Mouse (Mus musculus) hindbrain, embryonic 13.5 days (tissue): ENCODE measurements around the gene Yes1. TPM values are rescaled to one million over a fixed set of nuclear protein-coding genes. Genes with fewer than 3 reads are reported as not detected.
"Not testable (repeated sequence)": the region's sequence is repeated elsewhere in the genome, so short reads cannot be mapped to it uniquely, and the experiment has no call there.

Experiments
- ATAC-seq: fragments of 200-750 bp; cut with Nextera tagmentation; 2 replicates; pipeline ENCODE4 v1.8.0; 2017; ENCODE audit warnings: moderate TSS enrichment; ENCODE audit not compliant: low FRiP score
- H3K27ac ChIP-seq: fragments of 300-500 bp; sonication (generic); 2 replicates; pipeline ENCODE4 v1.5.1; 2015; ENCODE audit warnings: inconsistent platforms, mild to moderate bottlenecking, moderate library complexity
- H3K27me3 ChIP-seq: fragments of 300-500 bp; sonication (generic); 2 replicates; pipeline ENCODE4 v1.6.1; 2015; ENCODE audit warnings: mild to moderate bottlenecking, inconsistent platforms
- H3K36me3 ChIP-seq: fragments of 300-500 bp; sonication (generic); 2 replicates; pipeline ENCODE4 v1.6.1; 2015; ENCODE audit warnings: mild to moderate bottlenecking, inconsistent platforms
- H3K4me1 ChIP-seq: fragments of 300-500 bp; sonication (generic); replicated peaks from 2 replicates; pipeline ENCODE4 v1.6.1; 2015; ENCODE audit warnings: inconsistent platforms
- H3K4me2 ChIP-seq: fragments of 300-500 bp; sonication (generic); 2 replicates; pipeline ENCODE4 v1.6.1; 2015; ENCODE audit warnings: inconsistent platforms, mild to moderate bottlenecking, moderate library complexity
- H3K4me3 ChIP-seq: fragments of 300-500 bp; sonication (generic); 2 replicates; pipeline ENCODE4 v1.5.1; 2015; ENCODE audit warnings: mild to moderate bottlenecking, inconsistent platforms
- H3K9ac ChIP-seq: fragments of 300-500 bp; sonication (generic); 2 replicates; pipeline ENCODE4 v1.6.1; 2015; ENCODE audit warnings: mild to moderate bottlenecking, inconsistent platforms
- H3K9me3 ChIP-seq: fragments of 300-500 bp; sonication (generic); 2 replicates; pipeline ENCODE4 v1.6.1; 2016; ENCODE audit warnings: inconsistent platforms
- WGBS: fragments of 180-500 bp; shearing (Covaris S2); methylation state at CpG from one replicate; pipeline ENCODE4 v1.1.7; 2015; 5-methylcytosine and 5-hydroxymethylcytosine counted together
- polyA plus RNA-seq: library from polyadenylated mRNA; unstranded; fragments of >200 nt; fragmentation: Nextera tagmentation; extraction: Ambion mirVana; gene quantifications from 2 replicates; pipeline ENCODE4 v1.2.1, GENCODE M21; 2015

Yes1 gene
- polyA plus RNA-seq, 1 experiment from 2014 or later = 22.6 TPM

DNA sequence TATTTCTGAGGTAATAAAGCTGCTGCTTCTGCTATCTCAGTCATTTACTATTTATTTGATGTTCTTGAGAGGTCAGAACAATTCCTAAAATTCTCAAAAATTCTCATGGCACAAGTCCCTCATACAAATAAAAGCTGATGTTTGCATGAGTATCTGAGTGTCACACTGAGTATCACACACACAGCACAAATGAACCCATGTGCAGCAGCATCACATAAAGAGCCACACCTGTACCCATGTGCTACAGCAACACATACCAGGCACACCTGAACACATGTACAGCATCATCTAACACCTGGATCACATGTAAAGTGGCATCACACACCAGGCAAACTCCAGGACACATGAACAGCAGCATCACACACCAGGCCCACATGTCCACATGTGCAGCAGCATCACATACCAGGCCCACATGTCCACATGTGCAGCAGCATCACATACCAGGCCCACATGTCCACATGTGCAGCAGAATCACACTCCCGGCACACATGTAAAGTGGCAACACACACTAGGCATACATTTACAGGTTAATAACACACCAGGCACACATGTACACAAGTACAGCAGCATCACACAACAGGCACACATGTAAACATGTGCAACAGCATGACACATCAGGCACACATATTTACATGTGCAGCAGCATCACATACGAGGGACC, 102.2 kb downstream of the Yes1 start:
- H3K4me1 ChIP-seq = peaks cover 13% of the 10 kb centered on the region
- H3K9ac ChIP-seq = peak overlapping the region; percentile 78
- 28% methylated on average over 2 of the region's 2 CpGs for WGBS
- no peaks in the 10 kb centered on the region for H3K27me3 ChIP-seq
- peak overlapping the region; percentile 86 for H3K4me2 ChIP-seq
- no peak; the same call in 1 of the 2 replicates for ATAC-seq
- H3K27ac ChIP-seq = peak overlapping the region; percentile 87
- H3K9me3 ChIP-seq = no peaks in the 10 kb centered on the region
- no peaks in the 10 kb centered on the region for H3K36me3 ChIP-seq
- H3K4me3 ChIP-seq = peak overlapping the region; percentile 72

DNA sequence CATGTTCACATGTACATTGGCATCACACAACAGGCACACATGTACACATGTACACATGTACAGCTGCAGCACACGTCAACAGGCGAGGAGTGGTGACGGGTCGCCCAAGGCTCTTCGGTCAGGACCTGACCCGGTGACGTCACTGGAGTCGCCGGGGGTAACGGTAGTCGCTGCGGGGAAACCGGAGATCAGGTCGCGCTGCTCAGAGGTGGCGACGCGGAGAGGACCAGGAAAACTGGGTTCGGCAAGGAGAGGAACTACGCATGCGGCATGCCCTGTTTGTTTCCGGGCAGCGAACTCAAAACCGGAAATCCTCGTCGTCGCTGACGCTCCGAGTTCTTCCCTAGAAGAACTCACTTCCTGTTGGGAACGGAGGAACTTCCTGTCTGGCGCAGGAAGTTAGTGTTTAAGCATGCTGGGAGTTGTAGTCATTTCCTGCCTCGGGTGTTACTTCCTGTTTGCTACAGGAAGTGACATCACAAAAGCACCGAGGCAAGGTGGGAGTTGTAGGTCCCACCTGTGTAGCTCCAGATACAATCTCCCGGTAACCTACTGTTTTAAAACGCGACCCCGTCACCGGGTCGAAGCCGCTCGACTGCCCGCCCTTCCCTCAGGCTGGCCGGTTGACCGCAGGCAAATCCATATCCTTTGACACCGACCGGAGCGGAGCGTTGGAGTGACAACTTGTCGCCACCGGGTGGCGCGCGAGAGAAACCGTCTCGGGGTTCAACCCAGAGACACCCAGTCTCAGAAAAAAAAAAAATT, 102.9 kb downstream of the Yes1 start:
- peak overlapping the region; percentile 86 for H3K4me2 ChIP-seq
- peaks cover 13% of the 10 kb centered on the region for H3K4me1 ChIP-seq
- no peaks in the 10 kb centered on the region for H3K9me3 ChIP-seq
- H3K4me3 ChIP-seq = peak overlapping the region; percentile 72
- H3K27ac ChIP-seq = peak overlapping the region; percentile 87
- under 1% methylated on average over 55 of the region's 55 CpGs for WGBS
- no peaks in the 10 kb centered on the region for H3K27me3 ChIP-seq
- peak; percentile 99 for ATAC-seq
- no peaks in the 10 kb centered on the region for H3K36me3 ChIP-seq
- H3K9ac ChIP-seq = peak overlapping the region; percentile 78

DNA sequence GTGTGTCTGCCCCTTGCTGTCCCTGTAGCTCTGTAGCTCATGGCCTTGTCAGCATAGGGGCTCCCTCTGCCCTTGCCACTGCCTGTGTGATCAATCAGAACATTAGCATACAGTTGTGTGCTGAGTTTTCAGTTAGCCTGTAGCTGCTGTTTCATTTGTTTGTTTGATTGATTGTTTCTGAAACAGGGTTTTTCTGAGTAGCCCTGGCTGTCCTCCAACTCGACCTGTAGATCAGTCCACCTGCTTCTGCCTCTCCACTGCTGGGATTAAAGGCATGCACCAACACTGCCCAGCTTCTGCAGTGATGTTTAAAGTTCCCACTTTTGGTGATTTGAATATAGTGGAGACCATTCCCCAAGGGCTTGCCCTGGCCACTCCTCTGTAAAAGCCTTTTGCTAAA, 106.8 kb downstream of the Yes1 start:
- no peak for ATAC-seq

DNA sequence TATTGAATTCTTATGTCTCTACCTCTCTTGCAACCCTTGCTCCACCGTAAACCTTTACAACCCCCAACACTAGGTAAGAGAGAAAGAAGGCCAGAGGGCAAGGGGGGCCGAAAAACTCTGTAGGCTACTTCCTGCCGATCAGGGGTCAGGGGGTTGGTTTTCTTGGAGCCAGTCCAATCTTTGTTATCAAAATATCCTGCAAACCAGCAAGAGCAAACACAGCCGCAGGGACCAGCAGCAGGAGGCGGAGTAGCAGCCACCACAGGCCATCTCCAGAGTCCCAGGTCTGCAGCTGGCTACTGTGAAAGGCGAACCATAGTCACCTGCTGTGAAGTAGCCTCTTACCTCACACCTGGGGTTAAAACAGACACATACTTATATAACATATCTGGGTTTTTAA, 107.9 kb downstream of the Yes1 start:
- Histone ChIP-seq H3K9me3 (no peaks in the 10 kb centered on the region), H3K27me3 (no peaks in the 10 kb centered on the region), H3K4me3 (no peak overlapping the region), H3K36me3 (no peaks in the 10 kb centered on the region), H3K4me2 (no peak overlapping the region), H3K9ac (no peak overlapping the region), H3K27ac (no peak overlapping the region), H3K4me1 (no peaks in the 10 kb centered on the region)
- ATAC-seq = no peak
- 61% methylated on average over 6 of the region's 6 CpGs for WGBS

More for the DNA sequence above, 106.8 kb downstream of the Yes1 start:
- Histone ChIP-seq H3K9ac (no peak overlapping the region), H3K36me3 (no peaks in the 10 kb centered on the region), H3K4me2 (no peak overlapping the region), H3K9me3 (no peaks in the 10 kb centered on the region), H3K4me1 (peaks cover 7% of the 10 kb centered on the region), H3K4me3 (no peak overlapping the region), H3K27me3 (no peaks in the 10 kb centered on the region), H3K27ac (no peak overlapping the region)
- WGBS = 45% methylated on average over 1 of the region's 1 CpGs

DNA sequence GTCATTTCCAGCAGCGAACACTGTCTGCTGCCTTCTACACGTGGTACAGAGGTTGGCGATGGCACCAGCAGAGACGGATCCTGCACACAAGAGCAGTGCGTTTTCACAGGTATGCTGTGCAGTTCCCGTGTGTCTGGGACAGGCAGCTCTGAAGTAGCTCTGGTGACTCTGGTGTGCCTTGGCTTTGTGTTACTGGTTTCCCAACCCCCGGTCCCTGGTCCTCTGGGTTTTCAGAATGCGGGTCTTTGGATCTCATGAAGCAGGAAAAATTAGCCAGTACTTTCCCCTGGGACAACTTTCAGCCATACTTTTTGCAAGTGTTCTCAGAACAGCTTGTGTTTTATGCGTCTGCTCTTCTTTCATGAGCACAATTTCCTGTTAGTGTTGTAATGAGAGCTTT, 109.4 kb downstream of the Yes1 start:
- WGBS = 82% methylated on average over 9 of the region's 9 CpGs
- ATAC-seq = no peak
- H3K27ac ChIP-seq = no peak overlapping the region
- no peaks in the 10 kb centered on the region for H3K27me3 ChIP-seq
- no peak overlapping the region for H3K4me3 ChIP-seq
- H3K9me3 ChIP-seq = no peaks in the 10 kb centered on the region
- H3K4me2 ChIP-seq = no peak overlapping the region
- no peak overlapping the region for H3K9ac ChIP-seq
- no peaks in the 10 kb centered on the region for H3K36me3 ChIP-seq
- no peaks in the 10 kb centered on the region for H3K4me1 ChIP-seq

DNA sequence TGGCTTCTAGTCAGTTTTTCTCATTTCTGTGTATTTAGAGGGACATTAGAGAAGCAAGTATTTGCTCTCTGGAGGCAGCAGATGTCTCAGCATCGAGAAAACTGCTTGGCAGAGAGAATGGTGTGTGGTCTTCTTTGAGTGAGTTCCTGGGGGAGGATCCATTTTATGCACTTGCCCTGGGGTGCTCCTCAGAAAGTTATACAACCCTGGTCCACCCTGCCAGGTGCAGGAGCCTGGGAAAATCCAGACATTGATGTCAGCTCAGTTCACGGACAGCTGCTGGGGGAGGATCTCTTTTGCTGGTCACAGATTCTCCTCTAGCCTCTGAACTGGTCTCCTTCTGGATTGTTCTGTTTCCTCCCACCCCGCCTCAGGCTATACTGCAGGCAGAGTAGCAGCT, 110.3 kb downstream of the Yes1 start:
- WGBS = 69% methylated on average over 3 of the region's 3 CpGs
- Histone ChIP-seq H3K36me3 (no peaks in the 10 kb centered on the region), H3K9me3 (no peaks in the 10 kb centered on the region), H3K27me3 (no peaks in the 10 kb centered on the region), H3K4me3 (no peak overlapping the region), H3K4me2 (no peak overlapping the region), H3K4me1 (no peaks in the 10 kb centered on the region), H3K9ac (no peak overlapping the region), H3K27ac (no peak overlapping the region)
- no peak for ATAC-seq

DNA sequence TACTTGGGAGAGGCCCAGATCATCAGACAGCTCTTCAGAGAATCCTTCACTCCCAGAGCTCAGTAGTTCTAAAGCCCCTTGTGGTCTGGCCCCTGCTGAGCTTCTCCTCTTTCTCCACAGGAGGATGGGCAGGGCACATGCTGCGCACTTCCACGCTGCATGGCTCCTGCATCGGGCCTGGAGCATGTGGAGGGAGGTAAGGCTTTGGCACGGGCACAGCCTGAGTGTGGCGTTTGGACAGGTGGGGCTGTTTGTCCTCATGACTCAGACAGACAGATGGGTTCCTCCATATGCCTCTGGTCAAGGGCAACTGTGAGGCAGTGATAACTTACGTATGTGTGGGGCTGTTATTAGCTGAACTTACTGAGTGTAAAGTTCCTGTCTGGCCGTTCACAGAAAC, 111.3 kb downstream of the Yes1 start:
- no peaks in the 10 kb centered on the region for H3K36me3 ChIP-seq
- H3K4me3 ChIP-seq = no peak overlapping the region
- H3K4me1 ChIP-seq = no peaks in the 10 kb centered on the region
- H3K27me3 ChIP-seq = no peaks in the 10 kb centered on the region
- H3K9me3 ChIP-seq = no peaks in the 10 kb centered on the region
- no peak overlapping the region for H3K9ac ChIP-seq
- H3K27ac ChIP-seq = no peak overlapping the region
- no peak for ATAC-seq
- H3K4me2 ChIP-seq = no peak overlapping the region
- 80% methylated on average over 7 of the region's 7 CpGs for WGBS

DNA sequence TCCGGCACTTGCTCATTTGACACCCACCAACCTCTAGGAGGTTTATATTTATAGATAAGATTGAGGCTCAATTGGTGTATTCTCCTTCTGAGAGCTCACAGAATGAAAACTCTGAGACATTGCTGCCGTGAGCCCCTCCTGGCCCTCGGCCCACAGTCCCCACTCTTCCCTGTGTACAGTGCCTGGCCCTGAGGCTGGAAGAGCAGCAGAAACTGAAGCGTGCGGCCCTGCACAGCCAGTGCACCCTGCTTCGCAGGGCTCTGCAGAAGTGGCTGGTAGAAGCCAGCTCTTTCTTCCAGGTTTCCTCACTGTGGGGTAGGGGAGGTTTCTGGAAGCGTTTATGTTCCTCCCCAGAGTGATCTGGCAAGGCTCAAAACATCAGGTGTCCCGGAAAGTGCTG, 111.7 kb downstream of the Yes1 start:
- not testable (repeated sequence) for H3K9ac ChIP-seq, H3K4me1 ChIP-seq, H3K9me3 ChIP-seq, H3K4me3 ChIP-seq, H3K27ac ChIP-seq, ATAC-seq, H3K27me3 ChIP-seq, H3K36me3 ChIP-seq, H3K4me2 ChIP-seq
- WGBS = 91% methylated on average over 8 of the region's 8 CpGs

DNA sequence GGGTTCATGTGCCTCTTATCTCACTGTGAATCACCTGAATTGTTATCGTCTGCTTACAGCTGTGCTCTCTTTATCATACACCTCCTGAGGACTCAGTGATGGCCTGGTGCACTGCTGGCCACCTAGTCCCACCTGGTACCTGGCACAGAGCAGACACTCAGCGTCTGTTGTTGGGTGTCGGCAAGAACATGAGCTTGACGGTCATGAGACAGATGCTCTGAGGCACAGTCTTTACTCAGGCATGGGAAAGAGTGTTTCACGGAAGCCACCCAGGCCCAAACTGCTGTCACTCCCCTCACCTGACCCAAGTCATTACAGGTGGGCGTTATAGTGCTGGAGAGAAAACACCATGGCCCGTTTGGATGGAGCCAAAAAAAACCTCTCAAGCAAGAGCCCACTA, 113.0 kb downstream of the Yes1 start:
- no peak overlapping the region for H3K27ac ChIP-seq
- 91% methylated on average over 7 of the region's 7 CpGs for WGBS
- no peak overlapping the region for H3K4me2 ChIP-seq
- H3K27me3 ChIP-seq = no peaks in the 10 kb centered on the region
- H3K9me3 ChIP-seq = no peaks in the 10 kb centered on the region
- H3K4me3 ChIP-seq = no peak overlapping the region
- no peak overlapping the region for H3K9ac ChIP-seq
- no peak for ATAC-seq
- H3K4me1 ChIP-seq = no peaks in the 10 kb centered on the region
- H3K36me3 ChIP-seq = no peaks in the 10 kb centered on the region

DNA sequence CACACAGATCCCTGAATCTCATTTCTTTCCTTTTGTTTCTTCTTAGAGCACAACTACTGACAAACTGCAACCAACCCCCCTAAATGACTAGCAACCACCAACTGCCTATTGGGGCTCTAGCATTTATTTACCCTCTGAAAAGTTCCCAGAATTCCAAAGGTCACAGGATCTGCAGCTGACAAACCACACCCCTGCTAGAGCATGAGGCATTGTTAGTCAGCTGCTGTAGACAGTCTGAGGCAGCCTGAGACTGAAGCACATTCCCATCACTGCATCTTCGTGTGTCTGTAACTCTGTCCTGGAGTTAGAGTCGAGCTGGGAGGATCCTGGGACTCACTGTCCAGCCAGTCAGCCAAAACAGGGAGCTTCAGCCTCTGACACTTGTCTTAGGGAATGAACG, 114.4 kb downstream of the Yes1 start:
- not testable (repeated sequence) for H3K9ac ChIP-seq, H3K9me3 ChIP-seq, H3K4me3 ChIP-seq, H3K27me3 ChIP-seq, H3K27ac ChIP-seq, H3K4me1 ChIP-seq, H3K4me2 ChIP-seq, H3K36me3 ChIP-seq, ATAC-seq
- WGBS = 80% methylated on average over 3 of the region's 3 CpGs

DNA sequence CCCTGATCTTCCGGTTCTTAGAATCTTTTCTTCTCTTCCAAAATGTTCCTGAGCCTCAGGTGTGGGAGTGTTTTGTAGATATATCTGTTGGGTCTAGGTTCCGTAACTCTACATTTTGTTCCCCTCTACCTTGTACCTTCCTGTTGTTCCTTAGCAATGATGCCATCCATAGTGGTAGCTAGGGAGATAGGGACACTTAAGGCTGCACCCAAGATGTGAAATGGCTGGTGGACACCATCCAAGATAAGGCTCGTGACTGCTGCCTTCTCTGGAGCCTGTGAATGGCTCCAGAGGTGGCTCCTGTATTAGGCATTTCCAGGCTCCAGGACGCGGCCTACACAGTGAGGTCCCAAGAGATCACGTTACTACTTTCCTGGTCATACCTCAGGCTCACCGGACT, 117.3 kb downstream of the Yes1 start:
- Histone ChIP-seq H3K36me3 (peaks cover 1% of the 10 kb centered on the region), H3K9me3 (no peaks in the 10 kb centered on the region), H3K27ac (no peak overlapping the region), H3K4me3 (no peak overlapping the region), H3K4me1 (no peaks in the 10 kb centered on the region), H3K27me3 (no peaks in the 10 kb centered on the region), H3K9ac (no peak overlapping the region), H3K4me2 (no peak overlapping the region)
- WGBS = 89% methylated on average over 7 of the region's 7 CpGs
- ATAC-seq = no peak

DNA sequence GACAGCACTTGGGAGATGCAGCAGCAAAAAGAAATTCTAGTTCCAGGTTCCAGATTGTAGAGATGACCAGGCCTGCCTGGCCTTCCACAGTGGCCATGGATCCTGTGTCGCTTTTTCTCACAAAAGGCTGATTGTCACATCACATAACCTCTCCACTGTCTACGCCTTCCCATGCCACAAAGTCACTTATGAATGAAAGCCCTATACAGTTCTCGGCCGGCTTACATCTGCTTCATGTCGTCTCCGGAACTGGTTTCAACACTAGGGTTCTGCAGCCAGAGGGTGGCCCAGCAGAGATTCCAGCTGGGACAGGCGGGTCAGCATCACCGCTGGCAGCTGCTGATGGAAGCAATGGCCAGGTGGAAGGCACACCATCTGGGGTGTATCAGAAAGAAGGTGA, 117.9 kb downstream of the Yes1 start:
- Histone ChIP-seq H3K36me3 (peaks cover 7% of the 10 kb centered on the region), H3K4me1 (no peaks in the 10 kb centered on the region), H3K4me3 (no peak overlapping the region), H3K9ac (no peak overlapping the region), H3K27me3 (no peaks in the 10 kb centered on the region), H3K9me3 (no peaks in the 10 kb centered on the region), H3K4me2 (no peak overlapping the region), H3K27ac (no peak overlapping the region)
- 84% methylated on average over 8 of the region's 8 CpGs for WGBS
- ATAC-seq = no peak

DNA sequence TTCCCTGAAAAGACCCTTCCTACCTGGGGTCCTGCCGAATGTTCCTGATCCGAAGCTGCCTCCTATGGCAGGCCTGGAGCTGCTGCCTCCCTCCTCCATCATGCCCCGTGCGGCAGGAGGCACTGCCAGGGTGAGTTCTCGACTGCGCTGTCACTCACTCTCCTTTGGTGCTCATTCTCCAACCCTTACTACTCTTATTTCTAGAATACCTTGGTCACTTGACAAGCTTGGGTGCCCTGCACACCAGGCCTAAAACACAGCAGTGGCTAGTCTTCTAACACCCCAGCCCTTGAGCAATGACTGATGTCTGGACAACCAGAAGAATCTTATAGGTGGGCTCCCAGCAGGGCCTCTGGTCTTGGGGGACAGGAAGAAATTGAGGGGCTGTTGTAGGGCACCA, 122.9 kb downstream of the Yes1 start:
- not testable (repeated sequence) for H3K4me3 ChIP-seq, ATAC-seq, H3K9ac ChIP-seq, H3K4me1 ChIP-seq, H3K27me3 ChIP-seq, H3K4me2 ChIP-seq, H3K9me3 ChIP-seq, H3K27ac ChIP-seq
- peaks cover 39% of the 10 kb centered on the region for H3K36me3 ChIP-seq
- WGBS = 92% methylated on average over 6 of the region's 6 CpGs
